Mouse (Mus musculus): ENCODE measurements around the gene Sf3a1.
"Not testable (repeated sequence)": the region's sequence is repeated elsewhere in the genome, so short reads cannot be mapped to it uniquely, and the experiment has no call there.

Gene Sf3a1

DNA sequence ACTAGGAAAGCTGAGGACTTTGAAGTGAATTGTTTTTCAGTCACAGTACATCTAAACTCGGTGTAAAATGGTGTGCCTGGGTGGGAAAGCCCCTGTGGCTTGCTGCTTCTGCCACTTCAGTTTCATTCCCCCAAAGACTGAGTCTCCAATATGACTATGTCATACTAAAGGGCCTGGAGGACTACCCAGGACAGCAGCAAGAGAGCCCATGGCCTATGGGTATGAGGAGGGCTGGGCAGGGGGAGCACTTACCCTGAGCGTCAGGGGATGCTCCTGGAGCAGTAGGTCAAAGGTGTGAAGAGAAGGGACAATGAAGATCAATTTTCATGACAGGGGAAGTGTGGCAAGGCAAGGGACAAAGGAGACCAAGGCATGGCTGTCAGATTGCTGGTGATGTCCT lies 21.2 kb upstream of the Sf3a1 start:
- DNase-seq: no peak

DNA sequence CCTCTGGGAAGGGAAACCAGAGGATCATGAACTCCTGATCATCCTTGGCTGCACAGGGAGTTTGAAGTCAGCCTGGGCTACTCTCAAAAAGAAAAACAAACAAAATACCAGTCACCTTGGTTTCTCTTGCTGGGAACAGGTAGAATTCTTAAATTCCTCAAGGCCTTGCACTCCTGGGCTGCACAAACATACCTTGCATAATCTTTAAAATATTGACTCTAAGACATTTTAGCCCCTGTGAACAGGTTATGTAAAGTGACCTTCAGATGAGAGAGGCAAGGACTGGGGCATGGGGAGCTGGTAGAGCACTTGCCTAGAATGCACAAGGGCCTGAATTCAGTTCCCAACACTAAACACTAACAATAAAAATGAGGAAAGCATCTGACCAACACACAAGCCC lies 18.6 kb upstream of the Sf3a1 start:
- no peak for DNase-seq

DNA sequence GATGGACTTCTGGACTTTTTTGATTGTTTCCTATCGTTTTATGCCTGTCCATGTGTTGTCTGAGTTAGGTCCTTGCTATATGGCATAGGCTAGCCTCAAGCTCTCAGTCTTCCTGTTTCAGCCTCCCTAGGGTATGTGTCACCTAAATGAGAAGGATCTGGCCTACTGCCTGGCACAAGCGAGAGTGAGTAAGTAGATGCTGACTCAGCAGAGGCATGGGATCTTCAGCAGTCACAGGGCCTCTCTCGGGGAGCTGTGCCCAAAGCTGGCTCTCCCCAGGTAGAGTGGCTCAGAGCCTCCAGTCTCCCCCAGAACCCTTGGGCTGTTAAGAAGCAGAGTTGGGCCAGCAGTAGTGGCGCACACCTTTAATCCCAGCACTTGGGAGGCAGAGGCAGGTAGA lies 17.8 kb upstream of the Sf3a1 start:
- DNase-seq: no peak

DNA sequence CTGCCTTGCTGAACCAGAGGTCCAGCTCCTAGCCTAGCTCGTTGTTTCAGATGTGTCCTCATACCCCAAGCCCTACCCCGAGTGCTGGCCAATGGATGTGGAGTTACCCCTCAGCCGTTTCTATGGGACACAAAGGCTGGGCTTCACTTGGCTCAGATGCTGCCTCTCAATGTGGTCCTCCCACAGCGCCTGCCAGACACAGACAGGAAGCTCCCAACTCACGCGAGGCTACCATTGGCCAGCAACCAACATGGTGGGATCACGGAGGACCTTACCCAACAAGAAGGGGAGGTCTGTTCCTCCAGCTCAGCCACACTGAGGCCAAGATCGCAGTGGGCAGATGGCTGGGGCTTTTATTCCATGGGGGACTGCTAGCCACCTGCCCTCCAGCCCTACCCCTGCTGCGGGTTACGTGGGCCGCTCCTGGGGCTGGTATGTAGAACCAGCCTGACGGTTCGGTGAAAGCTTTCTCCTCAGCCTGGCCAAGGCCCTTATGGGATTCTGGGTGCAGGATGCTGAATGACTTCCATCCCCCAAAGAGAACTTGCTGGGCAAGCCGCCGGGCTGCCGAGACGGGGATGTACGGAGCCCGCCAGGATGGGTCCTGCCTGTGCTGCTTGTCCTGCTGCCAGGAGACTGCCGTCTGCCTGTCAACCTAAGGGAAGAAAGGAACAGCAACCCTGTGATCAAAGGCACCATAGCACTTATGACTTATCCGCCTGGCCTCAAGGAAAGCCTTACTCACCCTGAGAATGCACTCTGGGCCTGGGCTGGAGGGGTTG lies 16.7 kb upstream of the Sf3a1 start:
- DNase-seq: peak; percentile 85 to 89

DNA sequence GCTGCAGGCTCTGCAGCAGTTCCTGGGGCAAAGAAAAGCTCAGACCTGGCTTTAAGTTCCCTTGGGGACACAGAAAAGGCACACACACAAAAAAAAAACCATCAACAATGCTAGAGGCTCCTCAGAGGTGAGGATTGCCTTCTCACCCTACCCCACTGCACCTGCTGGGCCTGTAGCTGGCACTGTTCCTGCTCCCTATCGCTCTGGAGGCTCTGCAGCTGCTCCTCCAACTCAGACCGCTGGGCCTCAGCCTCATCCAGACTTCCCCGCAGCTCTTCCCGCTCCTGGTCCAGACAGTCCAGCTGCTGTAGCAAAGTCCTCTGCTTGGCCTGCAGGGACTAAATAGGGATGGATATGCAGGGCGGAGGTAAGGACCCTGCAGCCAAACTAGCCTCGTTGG lies 13.8 kb upstream of the Sf3a1 start:
- no peak for DNase-seq

DNA sequence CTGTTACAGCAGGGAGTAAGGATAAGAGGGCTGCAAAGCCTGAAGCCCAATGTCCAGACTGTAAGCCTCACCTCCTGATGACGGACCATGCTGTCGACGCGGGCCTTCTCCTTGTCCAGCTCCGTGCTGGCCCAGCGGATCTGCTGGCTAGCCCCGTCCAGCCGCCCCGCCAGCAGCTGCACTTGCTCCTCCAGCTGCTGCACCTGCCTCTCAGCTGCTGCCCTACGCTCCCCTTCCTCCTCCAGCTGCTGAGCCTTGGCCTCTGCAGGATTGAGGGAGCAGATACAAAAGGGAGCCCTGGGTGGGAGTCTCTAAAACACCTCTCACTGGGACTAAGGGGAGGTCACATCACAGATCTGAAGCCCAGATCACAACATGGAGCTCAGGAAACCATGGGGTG lies 13.1 kb upstream of the Sf3a1 start:
- no peak for DNase-seq

DNA sequence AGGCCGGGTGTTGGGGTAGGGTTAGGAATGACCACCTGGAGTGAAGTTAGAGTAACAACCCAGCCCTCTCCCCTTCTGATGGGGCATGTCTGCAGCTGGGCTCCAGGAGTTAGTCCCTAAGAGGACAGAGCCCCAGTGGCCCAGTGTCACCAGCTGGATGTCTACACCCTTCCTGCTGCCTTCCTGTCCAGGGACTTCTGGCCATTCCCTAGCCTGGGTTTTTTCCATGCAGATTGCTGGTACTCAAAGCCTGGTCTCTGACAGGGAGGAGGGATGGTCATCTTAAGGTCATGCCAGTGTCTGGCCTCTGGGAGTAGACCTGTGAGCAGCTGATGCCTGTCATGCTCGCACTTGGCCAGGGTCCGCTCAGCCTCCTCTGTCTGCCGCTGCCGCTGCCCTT lies 12.0 kb upstream of the Sf3a1 start:
- no peak for DNase-seq

DNA sequence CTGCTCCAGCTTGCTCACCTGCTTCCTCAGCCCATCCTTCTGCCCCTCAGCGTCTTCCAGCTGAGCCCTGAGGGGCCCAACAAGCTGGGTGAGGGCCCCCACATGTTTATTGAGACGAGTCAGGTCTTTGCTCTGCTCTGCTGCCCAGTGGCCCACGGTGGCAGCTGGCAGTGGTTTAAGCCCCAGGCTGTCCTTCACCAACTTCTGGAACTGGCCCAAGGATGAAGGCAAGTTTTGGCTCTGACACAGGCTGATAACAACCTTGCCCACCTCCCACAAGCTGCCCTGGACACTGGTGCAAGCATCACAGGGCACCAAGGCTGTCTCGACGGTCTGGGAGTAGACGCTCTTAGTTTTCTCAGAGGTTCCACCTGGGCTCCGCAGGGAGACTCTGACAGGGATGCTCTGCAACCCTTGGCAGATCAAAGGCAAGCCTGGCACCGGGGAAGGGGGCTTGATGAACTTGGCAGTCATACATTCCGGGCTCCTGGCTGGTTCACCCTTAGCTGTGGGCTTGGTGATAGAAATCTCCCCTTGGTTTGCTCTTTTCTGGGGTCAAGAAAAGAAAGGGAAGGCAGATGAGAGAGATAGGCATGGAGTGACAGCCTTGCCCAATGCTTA lies 11.5 kb upstream of the Sf3a1 start:
- DNase-seq: peak; percentile 54 to 63

DNA sequence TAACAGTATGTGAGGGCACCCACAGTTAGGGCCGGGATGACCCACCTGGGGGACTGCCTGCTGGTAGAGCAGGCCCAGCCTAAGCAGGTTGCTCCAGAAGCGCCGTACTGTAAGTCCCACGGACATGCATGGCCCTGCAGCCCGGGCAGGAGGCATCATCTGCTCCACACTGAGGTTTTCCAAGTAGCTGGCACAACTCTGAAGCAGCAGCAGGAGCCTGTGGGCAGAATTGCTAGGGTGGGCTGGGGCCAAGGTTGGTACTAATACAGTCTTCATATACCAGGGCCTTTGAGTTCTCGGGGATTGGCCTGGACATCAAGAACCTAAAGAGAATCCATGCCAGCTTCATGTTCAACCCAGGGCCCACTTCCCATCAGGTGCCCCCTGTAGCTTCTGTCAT lies 10.3 kb upstream of the Sf3a1 start:
- peak; percentile 68 to 79 for DNase-seq

DNA sequence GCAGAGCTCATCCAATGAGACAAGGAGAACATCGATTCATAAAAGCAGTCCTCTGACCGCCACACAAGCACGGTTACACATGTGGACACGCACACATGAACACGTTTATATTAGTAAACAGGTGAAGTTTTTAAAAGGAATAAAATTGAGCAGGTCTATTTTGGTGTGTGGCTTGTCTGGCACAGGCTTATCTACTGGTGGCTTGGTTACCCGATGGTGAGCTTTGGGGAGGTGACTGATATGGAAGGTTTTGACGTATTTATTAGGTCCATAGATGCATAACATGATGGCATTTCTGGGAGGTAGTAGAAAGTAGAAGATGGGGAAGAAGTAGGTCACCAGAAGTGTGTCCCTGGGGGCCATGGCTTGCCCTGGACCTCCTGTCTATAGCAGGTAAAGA lies 6.5 kb upstream of the Sf3a1 start:
- DNase-seq: no peak

DNA sequence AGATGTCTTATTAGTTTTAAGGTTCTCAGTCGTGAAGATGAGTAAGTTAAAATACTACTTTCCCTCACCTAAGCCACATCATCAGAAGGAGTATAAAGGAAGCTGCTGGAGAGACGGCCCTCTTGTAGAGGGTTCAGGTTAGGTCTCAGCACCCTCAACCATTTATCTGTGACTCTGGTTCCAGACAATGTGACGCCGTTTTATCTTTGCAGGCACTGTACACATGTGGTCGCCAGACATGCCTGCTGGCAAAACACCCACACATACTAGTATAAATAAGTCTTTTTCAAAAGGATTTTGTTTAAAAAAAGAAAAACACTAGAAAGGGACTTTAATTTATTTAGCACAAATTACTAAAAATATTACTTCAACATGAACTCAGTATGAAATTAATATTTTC lies 4.5 kb upstream of the Sf3a1 start:
- DNase-seq: no peak

DNA sequence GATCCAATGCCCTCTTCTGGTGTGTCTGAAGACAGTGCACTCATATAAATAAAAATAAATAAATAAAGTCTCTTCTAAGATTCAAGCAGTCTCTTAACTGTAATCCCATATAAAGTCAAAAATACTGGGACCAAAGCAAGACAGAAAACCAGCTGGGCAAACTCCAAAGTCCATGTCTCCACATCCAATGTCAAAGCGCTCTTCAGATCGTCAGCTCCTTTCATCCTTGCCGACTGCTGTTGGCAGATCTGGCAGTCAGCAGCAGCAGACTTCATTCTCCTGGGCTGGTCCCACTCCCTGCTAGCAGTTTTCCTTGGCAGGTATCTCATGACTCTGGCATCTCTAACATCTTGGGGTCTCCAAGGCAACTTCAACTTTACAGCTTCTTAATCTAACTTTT lies 1.5 kb upstream of the Sf3a1 start:
- DNase-seq: no peak

DNA sequence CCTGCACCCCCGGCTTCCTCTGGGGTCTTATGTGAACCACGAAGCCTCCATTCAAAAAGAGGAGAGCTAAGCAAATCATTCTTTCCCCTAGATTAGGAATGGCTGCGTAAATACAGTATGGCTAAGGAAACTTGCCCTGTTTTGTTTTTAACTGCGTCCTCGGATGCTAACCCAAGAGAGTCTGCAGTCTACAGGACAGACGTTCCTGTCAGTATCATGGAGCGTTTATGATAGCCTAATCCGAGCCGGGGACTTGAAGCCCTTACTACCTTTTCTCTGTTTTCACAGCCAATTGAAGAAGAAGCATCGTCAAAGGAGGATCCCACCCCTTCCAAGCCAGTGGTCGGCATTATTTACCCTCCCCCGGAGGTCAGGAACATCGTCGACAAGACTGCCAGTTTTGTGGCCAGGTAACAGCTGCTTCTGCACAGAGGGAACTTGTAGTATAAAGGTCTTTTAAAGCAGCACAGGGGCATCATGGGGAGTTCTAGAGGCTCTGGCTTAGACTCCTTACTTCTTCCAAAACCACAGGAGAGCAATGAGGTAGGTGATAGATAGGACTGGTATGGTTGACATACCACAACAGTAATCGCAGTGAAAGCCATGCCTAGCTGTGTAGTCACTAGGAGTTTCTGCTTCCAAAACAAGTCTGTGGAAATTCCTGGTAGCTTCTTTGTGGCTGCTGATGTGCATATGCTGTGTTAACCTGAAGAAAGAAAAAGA lies 769 bp downstream of the Sf3a1 start:
- DNase-seq: peak in 1 of 2 experiments; percentile 33

DNA sequence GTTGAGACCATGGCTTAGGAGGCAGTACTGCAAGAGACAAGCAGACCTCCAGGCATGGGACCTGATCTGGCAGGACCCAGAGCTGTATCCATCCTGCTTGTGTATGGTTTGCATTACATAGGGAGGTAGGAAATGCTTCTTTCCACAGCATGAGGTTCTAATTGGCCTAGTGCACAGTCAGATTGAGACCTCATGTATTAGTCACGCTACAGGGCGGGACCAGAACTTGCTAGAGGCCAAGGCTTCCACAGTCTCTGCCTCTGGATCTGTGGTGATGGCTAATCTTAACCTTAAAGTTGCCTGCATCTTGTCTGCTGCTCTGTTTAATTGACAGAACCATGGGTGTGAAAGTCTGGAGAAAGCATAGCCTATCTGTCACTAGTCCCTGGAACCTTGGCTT lies 4.6 kb downstream of the Sf3a1 start:
- DNase-seq: no peak

DNA sequence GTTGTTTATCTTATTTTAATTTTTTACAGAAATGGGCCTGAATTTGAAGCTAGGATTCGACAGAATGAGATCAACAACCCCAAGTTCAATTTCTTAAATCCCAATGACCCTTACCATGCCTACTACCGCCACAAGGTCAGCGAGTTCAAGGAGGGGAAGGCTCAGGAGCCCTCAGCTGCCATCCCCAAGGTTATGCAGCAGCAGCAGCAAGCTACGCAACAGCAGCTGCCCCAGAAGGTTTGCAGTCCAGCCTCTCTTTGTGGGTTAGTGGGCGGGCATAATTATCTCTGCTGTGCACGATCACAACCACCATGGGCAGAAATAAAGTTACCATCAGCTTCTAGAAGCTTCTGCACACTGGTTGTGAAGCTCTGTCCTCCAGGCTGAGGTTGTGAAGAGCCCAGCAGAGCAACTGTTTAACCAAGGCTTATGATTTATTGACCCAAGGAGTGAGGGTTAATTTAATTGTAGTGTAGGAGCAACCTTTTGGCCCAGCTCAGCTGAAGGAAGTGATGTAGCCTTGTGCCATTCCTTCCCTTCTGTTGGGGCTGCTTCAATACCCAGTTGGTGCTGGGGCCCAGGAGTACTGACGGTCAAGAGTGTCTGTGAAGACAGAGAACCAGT lies 6.4 kb downstream of the Sf3a1 start:
- DNase-seq: no peak

DNA sequence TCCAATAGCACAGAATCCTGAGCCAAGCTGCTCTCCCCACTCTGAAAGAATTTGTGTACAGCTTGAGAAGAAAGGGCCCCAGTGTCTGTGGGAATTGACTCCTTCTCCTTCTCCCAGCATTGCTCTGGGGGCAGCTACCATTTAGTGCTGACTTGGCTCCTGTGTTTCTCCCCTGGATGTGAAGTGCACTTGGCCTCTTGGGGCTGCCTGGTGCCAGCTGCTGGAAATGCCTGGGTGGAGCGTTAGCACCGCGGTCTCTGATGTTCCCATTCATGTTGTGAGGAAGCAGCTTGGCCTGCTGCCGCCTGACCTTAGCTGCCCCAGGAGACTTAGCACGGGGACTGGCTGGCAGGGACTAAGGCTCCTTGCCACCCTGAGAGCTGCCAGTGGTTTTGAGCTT lies 14.4 kb downstream of the Sf3a1 start:
- peak; percentile 36 to 68 for DNase-seq

DNA sequence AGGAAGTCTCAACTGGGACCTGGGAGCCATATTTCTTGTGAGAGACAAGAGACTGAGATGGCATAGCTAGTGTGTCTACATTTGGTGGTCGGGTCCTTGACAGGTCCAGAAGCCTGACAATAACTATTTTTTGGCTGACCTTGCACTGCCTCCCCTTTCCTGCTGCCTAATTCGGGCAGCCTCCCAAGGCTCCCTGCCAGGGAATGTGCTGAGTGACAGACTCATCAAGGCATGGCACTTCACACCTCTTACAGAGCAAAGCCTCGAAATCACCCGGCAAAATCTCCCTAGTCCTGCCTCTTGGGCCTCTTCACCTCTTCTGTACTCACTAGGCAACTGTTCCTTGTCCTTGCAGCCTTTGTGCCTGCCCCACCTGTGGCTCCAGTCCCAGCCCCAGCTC lies 17.6 kb downstream of the Sf3a1 start:
- peak; percentile 40 to 46 for DNase-seq

DNA sequence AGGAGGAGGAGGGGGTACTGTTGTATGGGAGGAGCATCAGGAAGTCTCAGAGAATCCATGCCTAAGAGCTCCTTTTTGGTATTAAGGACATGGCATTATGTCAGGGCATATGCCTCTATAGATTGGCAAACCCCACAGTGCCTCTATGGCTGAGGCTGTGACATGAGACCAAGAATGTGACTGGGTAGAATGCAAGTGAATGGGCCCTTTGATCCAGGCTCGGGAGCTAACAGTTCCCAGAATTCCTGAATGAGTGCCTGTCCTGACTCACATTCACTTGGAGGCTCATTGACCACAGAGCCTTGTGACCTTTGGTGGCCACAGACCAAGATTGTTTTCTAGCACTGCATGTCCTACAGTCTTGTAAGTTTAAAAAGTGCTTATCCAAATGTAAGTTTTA lies 21.9 kb downstream of the Sf3a1 start:
- DNase-seq: no peak

DNA sequence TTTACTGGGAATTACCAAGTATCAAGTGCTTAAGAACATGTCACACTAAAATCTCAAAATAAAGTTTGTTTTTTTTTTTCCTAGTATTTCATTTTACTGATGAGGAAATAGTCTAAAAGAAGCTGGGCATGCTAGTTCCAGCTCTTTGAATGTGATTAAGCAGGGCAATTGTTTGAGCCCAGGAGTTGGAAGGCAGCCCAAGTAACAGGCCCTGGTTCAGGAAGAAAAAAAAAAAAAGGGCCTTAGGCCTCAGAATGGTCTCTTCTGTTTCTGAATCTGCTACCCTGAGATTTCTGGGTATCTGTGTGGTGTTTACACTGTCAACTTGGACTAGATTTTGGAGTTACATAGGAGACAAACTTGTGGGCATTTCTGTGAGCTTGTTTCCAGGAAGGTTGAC lies 23.4 kb downstream of the Sf3a1 start:
- peak; percentile 28 to 41 for DNase-seq

DNA sequence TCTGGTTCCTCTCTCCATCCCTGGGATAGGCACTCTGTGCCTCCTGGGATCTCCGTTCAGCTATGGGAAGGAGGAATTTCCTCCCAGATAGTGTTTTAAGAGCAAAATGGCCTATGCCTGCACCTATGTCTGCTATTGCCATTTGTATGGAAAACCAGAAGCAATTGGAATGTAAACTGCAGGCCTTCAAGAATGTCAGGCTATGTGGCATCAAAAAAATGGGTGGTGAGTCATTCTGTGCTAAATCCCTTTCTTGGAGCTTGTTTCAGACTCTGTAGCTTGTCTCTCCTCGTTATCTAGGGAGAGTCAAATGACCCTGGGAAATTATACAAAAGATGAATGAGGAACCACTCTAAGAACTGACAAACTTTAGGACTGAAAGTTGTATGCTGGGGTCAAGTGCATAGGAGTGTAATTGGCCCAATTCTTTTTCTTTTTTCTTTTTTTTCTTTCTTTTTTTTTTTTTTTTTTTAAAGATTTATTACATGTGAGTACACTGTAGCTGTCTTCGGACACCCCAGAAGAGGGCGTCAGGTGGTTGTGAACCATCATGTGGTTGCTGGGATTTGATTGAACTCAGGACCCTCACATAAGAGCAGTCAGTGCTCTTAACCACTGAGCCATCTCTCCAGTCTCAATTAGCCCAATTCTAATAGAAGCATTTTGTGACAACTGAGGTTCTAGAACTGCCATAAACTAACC lies 24.3 kb downstream of the Sf3a1 start:
- no peak for DNase-seq

DNA sequence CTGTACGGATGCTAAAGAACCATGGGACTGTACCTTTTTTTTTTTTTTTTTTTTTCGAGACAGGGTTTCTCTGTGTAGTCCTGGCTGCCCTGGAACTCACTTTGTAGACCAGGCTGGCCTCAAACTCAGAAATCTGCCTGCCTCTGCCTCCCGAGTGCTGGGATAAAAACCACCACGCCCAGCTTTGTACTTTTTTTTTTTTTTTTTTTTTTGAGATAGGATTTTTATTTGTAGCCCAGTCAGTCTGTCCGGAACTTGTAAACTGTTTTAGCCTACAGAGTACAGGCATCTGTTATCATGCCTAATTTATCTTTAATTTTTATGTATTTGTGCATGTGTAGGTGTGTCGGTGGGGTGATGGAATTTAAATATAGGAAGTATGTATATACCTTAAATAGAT lies 25.3 kb downstream of the Sf3a1 start:
- not testable (repeated sequence) for DNase-seq

DNA sequence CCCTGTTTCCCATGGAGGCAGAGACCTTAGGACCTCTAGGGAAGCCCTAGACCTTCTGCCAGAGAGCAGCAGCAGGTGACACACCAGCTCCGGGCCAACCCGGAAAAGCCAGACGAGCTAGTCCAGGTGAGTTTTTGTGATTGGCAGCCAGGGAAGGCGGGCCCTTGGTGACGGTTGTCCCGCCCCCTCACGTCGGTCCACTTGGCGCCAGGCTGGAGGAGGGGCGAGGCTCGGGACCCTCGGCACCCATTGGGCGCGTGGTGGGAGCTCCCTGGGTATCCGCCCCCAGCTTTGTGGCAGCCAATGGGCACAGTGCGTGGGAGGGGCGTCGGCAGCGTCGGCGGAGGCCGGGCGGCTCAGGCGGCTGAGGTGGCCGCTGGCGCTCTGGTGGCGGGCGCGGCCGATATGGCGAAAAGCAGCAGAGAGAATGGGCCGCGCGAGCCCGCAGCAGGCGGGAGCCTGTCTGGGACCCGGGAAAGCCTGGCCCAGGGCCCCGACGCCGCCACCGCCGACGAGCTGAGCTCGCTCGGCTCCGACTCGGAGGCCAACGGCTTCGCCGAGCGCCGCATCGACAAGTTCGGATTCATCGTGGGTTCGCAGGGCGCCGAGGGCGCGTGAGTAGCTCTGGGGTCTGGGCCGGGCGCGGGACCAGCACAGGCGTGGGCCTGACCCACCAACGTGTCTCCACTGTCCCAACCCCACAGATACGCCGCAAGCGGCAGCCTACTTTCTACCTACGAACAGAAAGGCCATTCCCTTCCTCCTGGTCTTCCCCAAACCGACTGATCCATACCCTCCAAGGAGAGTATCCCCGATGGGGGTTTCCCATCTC lies 26.6 kb downstream of the Sf3a1 start, which contains the start of gene Tbc1d10a:
Gene Tbc1d10a (plus strand): TSS at position 304 of the 832 bp plus-strand sequence.
- DNase-seq: peak; percentile 99

All from cerebellum, postnatal 10 days (tissue).